Mouse (Mus musculus) hindbrain, embryonic 10.5 days (tissue): Measurements from ENCODE around the gene Cd160. TPM values are rescaled to one million over a fixed set of nuclear protein-coding genes. Genes with fewer than 3 reads are reported as not detected.

Source experiments
- DNase-seq: peaks from one replicate; pipeline ENCODE4 v3.0.0-alpha.2; 2017; ENCODE audit warnings: low spot score
- H3K27ac ChIP-seq: fragments of 300-500 bp; sonication (generic); 2 replicates; pipeline ENCODE4 v1.5.1; 2016; ENCODE audit warnings: mild to moderate bottlenecking, moderate library complexity
- H3K27me3 ChIP-seq: fragments of 300-500 bp; sonication (generic); 2 replicates; pipeline ENCODE4 v1.6.1; 2016; ENCODE audit warnings: mild to moderate bottlenecking; ENCODE audit not compliant: poor library complexity, insufficient read depth, severe bottlenecking
- H3K36me3 ChIP-seq: fragments of 300-500 bp; sonication (generic); 2 replicates; pipeline ENCODE4 v1.6.1; 2016; ENCODE audit warnings: mild to moderate bottlenecking, moderate library complexity
- H3K4me1 ChIP-seq: fragments of 300-500 bp; sonication (generic); replicated peaks from 2 replicates; pipeline ENCODE4 v1.6.1; 2016; ENCODE audit warnings: mild to moderate bottlenecking
- H3K4me3 ChIP-seq: fragments of 300-500 bp; sonication (generic); 2 replicates; pipeline ENCODE4 v1.5.1; 2016; ENCODE audit warnings: mild to moderate bottlenecking, moderate library complexity
- H3K9me3 ChIP-seq: fragments of 300-500 bp; sonication (generic); 2 replicates; pipeline ENCODE4 v1.6.1; 2016; ENCODE audit warnings: mild to moderate bottlenecking, moderate library complexity
- WGBS: fragments of 180-500 bp; shearing (Covaris S2); methylation state at CpG from one replicate; pipeline ENCODE4 v1.1.7; 2016; 5-methylcytosine and 5-hydroxymethylcytosine counted together
- polyA plus RNA-seq: library from polyadenylated mRNA; unstranded; fragments of >200 nt; fragmentation: Nextera tagmentation; extraction: Ambion mirVana; gene quantifications from 2 replicates; pipeline ENCODE4 v1.2.1, GENCODE M21; 2016

The Cd160 gene
- polyA plus RNA-seq, 1 experiment from 2014 or later, result 0.14 TPM

- WGBS, result 91% methylated on average over 8 of the region's 8 CpGs
- H3K4me1 ChIP-seq, result no peaks in the 10 kb centered on the region
- no peak overlapping the region for H3K4me3 ChIP-seq
- no peaks in the 10 kb centered on the region for H3K9me3 ChIP-seq
- H3K27me3 ChIP-seq, result no peaks in the 10 kb centered on the region
- no peak for DNase-seq
- H3K27ac ChIP-seq, result no peak overlapping the region
- peaks cover 72% of the 10 kb centered on the region for H3K36me3 ChIP-seq
Measured at GRCm38 (mm10) chr3:96788506-96788905, 40.6 kb downstream of the Cd160 start.

DNA sequence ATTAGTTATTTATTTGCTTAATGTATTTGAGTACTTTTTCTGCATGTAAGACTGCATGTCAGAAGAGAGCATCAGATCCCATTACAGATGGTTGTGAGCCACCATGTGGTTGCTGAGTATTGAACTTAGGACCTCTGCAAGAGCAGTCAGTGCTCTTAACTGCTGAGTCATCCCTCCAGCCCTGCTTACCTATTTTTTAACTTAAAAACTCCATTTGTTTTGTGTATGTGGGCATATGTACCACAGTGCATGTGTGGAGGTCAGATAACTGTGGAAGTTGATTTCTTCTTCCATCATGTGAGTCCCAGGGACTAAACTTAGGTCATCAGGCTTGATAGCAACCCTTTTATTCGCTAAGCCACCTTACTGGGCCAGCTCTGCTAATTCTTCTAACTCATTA, 41.4 kb downstream of the Cd160 start:
- H3K27me3 ChIP-seq, result no peaks in the 10 kb centered on the region
- no peak overlapping the region for H3K4me3 ChIP-seq
- no peaks in the 10 kb centered on the region for H3K4me1 ChIP-seq
- peaks cover 72% of the 10 kb centered on the region for H3K36me3 ChIP-seq
- H3K9me3 ChIP-seq, result no peaks in the 10 kb centered on the region
- 93% methylated on average over 1 of the region's 1 CpGs for WGBS
- H3K27ac ChIP-seq, result no peak overlapping the region
- no peak for DNase-seq

DNA sequence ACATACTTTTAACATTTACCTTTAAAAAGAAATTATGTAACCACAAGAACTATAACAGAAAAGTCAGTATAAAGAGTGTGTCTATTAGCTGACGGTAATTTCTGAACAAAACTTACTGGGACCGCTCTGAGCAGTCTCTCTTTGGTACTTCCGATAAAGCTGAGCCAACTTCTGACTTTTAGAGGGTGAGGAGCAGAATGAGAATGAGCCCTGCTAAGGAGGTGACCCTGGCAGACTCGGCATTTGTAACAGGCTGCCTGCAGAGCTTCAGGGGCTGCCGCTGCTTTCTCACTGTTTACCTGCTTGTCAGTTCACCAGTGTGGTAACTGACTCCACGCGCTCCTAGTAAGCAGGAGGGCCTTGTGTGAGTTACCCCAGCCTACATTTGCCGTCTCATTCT, 46.9 kb downstream of the Cd160 start:
- H3K27me3 ChIP-seq, result no peaks in the 10 kb centered on the region
- DNase-seq, result no peak
- no peak overlapping the region for H3K4me3 ChIP-seq
- H3K4me1 ChIP-seq, result no peaks in the 10 kb centered on the region
- no peak overlapping the region for H3K27ac ChIP-seq
- H3K9me3 ChIP-seq, result no peaks in the 10 kb centered on the region
- 80% methylated on average over 8 of the region's 8 CpGs for WGBS
- peaks cover 44% of the 10 kb centered on the region for H3K36me3 ChIP-seq

DNA sequence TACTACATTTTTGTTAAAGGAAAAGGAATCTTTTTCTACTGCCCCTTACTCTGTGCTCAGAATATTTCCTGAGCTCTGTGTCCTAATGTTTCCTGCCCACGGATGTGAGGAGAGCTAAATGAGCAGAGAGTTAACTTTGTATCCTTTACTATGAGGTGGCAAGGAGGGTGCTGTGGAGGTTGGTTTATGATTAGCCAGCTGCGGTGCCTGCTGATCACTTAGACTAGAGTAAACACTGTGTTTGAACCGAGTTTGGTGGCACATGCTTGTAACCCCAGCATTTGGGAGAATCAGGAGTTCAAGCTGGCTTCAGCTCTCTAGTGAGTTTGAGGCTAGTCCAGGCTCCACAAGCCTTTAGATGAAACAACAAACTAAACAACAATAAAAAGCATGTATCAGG, 52.0 kb downstream of the Cd160 start:
- H3K27me3 ChIP-seq, result no peaks in the 10 kb centered on the region
- peaks cover 28% of the 10 kb centered on the region for H3K36me3 ChIP-seq
- whole genome bisulfite sequencing, result 84% methylated on average over 3 of the region's 3 CpGs
- H3K9me3 ChIP-seq, result no peaks in the 10 kb centered on the region
- DNase-seq, result no peak
- H3K27ac ChIP-seq, result no peak overlapping the region
- no peak overlapping the region for H3K4me3 ChIP-seq
- no peaks in the 10 kb centered on the region for H3K4me1 ChIP-seq

DNA sequence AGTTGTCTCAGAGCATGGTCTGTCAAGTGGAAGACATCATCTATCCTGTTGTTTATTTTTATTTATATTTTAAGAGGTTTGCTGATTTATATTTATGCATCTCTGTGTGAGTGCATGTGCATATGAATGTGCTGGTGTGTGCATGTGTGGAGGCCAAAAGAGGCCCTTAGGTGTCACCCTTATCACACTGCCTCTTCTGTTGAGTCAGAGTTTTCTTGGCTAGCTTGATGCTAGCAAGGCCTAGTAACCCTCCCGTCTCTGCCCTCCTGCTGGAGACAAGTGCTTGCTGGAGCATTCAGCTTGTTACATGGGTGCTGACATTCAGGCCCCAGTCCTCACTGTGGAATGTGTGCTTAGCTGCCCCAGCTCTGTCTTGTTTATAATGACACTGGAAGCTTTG, 56.2 kb downstream of the Cd160 start:
- no peak overlapping the region for H3K27ac ChIP-seq
- H3K4me3 ChIP-seq, result no peak overlapping the region
- no peaks in the 10 kb centered on the region for H3K27me3 ChIP-seq
- no peak for DNase-seq
- WGBS, result 61% methylated on average over 1 of the region's 1 CpGs
- peaks cover 20% of the 10 kb centered on the region for H3K36me3 ChIP-seq
- H3K4me1 ChIP-seq, result no peaks in the 10 kb centered on the region
- H3K9me3 ChIP-seq, result no peaks in the 10 kb centered on the region

DNA sequence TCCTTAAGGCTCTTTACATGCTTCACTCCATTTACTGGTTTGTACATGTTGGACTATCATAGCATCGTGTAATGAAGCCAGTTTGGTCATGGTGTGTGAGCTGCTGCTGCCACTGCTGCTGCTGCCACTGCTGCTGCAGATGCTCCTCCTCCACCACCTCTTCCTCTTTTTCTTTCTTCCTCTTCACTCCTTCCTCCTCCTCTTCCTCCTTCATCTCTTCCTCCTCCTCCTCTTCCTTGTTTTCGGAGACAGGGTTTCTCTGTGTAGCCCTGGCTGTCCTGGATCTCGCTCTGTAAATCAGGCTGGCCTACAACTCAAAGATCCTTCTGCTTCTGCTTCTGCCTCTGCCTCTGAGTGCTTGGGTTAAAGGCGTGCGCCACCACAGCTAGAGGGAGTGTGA, 59.2 kb downstream of the Cd160 start:
- H3K27me3 ChIP-seq, result no peaks in the 10 kb centered on the region
- DNase-seq, result no peak
- H3K4me1 ChIP-seq, result no peaks in the 10 kb centered on the region
- H3K27ac ChIP-seq, result no peak overlapping the region
- H3K9me3 ChIP-seq, result no peaks in the 10 kb centered on the region
- H3K36me3 ChIP-seq, result peaks cover 7% of the 10 kb centered on the region; the same call in 1 of the 2 replicates
- H3K4me3 ChIP-seq, result no peak overlapping the region
- 92% methylated on average over 5 of the region's 5 CpGs for WGBS

- H3K4me3 ChIP-seq, result no peak overlapping the region
- H3K27me3 ChIP-seq, result no peaks in the 10 kb centered on the region
- WGBS, result 83% methylated on average over 1 of the region's 1 CpGs
- no peak for DNase-seq
- peaks cover 18% of the 10 kb centered on the region; the same call in 1 of the 2 replicates for H3K36me3 ChIP-seq
- H3K9me3 ChIP-seq, result no peaks in the 10 kb centered on the region
- no peak overlapping the region for H3K27ac ChIP-seq
- no peaks in the 10 kb centered on the region for H3K4me1 ChIP-seq
Measured at GRCm38 (mm10) chr3:96764528-96764927, 64.6 kb downstream of the Cd160 start.

DNA sequence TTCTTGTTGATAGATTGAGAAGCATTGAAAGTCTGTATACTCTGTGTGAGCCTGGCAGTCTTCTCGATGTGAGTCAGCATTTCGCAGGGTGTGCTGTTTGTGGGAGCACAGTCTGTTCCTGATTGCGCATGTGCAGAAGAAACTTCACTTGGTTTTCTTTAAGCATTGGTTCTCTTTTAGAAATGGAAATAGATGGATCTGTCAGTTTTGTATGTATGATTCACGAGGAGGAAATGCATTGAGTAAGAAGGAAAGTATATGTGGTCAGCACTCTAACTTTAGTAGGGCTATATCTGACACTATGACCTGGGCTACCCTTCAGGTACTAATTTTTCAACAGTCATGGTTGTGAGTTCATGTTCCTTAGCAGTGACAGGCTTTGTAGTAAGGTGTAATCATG, 69.5 kb downstream of the Cd160 start:
- Histone ChIP-seq H3K27me3 (no peaks in the 10 kb centered on the region), H3K9me3 (no peaks in the 10 kb centered on the region), H3K4me3 (no peak overlapping the region), H3K27ac (no peak overlapping the region), H3K4me1 (no peaks in the 10 kb centered on the region), H3K36me3 (peaks cover 21% of the 10 kb centered on the region)
- DNase-seq, result no peak
- 94% methylated on average over 4 of the region's 4 CpGs for WGBS

DNA sequence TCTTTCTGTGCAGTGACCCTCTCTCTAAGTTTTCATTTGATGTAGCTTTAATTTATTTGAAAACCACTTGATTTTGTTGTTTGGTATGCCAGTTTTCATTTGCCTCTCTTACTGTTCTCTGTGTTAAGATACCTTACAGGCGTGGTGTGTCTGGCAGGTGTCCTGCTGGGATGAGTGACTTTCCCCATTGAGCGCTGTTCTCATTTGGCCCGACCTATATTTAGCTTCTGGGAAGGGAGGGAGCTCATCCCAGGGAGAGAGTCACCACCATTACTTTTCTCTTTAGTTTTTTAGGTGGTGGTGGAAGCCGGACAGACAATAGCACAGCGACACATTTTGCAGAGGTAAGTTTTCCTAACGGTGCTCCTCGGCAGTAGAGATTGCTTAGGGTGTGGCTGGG, 71.5 kb downstream of the Cd160 start:
- Histone ChIP-seq H3K36me3 (peaks cover 16% of the 10 kb centered on the region; the same call in 1 of the 2 replicates), H3K4me3 (no peak overlapping the region), H3K27ac (no peak overlapping the region), H3K27me3 (no peaks in the 10 kb centered on the region), H3K9me3 (no peaks in the 10 kb centered on the region), H3K4me1 (no peaks in the 10 kb centered on the region)
- 48% methylated on average over 7 of the region's 7 CpGs for WGBS
- no peak for DNase-seq

DNA sequence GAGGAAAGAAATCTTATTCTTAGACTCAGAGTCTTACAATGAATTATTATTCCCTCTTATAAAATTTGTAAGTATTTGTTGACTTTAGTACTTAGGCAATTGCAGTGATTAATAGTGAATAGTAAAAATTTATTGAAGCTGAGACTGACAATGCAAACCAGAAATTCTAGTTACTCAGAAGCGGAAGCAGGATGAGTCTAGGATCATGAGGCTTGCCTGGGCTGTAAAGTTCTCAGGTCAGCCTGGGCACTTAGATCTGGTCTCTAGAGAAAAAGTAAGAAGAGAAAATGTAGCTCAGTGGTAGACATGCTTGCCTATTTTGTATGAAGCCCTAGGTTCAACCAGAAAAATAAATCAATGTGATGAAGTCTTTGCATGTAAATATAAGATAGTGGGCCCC, 73.2 kb downstream of the Cd160 start:
- Histone ChIP-seq H3K4me3 (no peak overlapping the region), H3K27ac (no peak overlapping the region)
- WGBS, result 98% methylated on average over 1 of the region's 1 CpGs

More for the DNA sequence above, 73.2 kb downstream of the Cd160 start:
- H3K36me3 ChIP-seq, result peaks cover 9% of the 10 kb centered on the region; the same call in 1 of the 2 replicates
- no peaks in the 10 kb centered on the region for H3K9me3 ChIP-seq
- no peak for DNase-seq
- no peaks in the 10 kb centered on the region for H3K4me1 ChIP-seq
- no peaks in the 10 kb centered on the region for H3K27me3 ChIP-seq

Other genes starting within 250 kb of the Cd160 start
- gene Polr3gl, start 235.2 kb downstream of the Cd160 start, polyA plus RNA-seq, result 25.3 and 29.4 TPM in 2 replicates
- 0.92 and 1.5 TPM in 2 replicates for gene Ankrd34a, start 232.7 kb downstream of the Cd160 start, polyA plus RNA-seq
- gene Lix1l, start 228.2 kb downstream of the Cd160 start, polyA plus RNA-seq, result 5.4 and 5.5 TPM in 2 replicates
- gene Rbm8a, start 199.4 kb downstream of the Cd160 start, polyA plus RNA-seq, result 185 and 210 TPM in 2 replicates
- 39.3 and 41.8 TPM in 2 replicates for gene Pex11b, start 194.0 kb downstream of the Cd160 start, polyA plus RNA-seq
- gene Gm42957, start 193.9 kb downstream of the Cd160 start, polyA plus RNA-seq, result 0.06 and 0.13 TPM in 2 replicates
- gene Itga10, start 183.8 kb downstream of the Cd160 start, polyA plus RNA-seq, result 0.31 and 0.35 TPM in 2 replicates
- 0.10 and 0.16 TPM in 2 replicates for gene Ankrd35, start 159.2 kb downstream of the Cd160 start, polyA plus RNA-seq
- gene Pias3, start 133.0 kb downstream of the Cd160 start, polyA plus RNA-seq, result 46.2 and 48.3 TPM in 2 replicates
- gene Nudt17, start 120.8 kb downstream of the Cd160 start, polyA plus RNA-seq, result 17.1 and 19.4 TPM in 2 replicates
- 44.4 and 45.3 TPM in 2 replicates for gene Polr3c, start 101.7 kb downstream of the Cd160 start, polyA plus RNA-seq
- gene Rnf115, start 101.7 kb downstream of the Cd160 start, polyA plus RNA-seq, result 63.8 and 64.2 TPM in 2 replicates
- gene Pdzk1, start 67 bp downstream of the Cd160 start, polyA plus RNA-seq, result 0.25 and 0.29 TPM in 2 replicates
- gene Gja5, start 75.3 kb upstream of the Cd160 start, polyA plus RNA-seq, result 5.9 and 8.1 TPM in 2 replicates
- 31.6 and 38.0 TPM in 2 replicates for gene Gpr89, start 76.0 kb upstream of the Cd160 start, polyA plus RNA-seq
- gene Gja8, start 96.7 kb upstream of the Cd160 start, polyA plus RNA-seq, result not detected in 2 replicates